Mouse (Mus musculus) heart, adult 11 months (tissue): ENCODE measurements around the gene Ror1.

Source experiments
- DNase-seq: peaks from one replicate; pipeline ENCODE4 v3.0.0; 2022

The Ror1 gene

GRCm38 (mm10) chr4:100253401-100253800 lies 157.8 kb downstream of the Ror1 start:
- peak; percentile 87 for DNase-seq

GRCm38 (mm10) chr4:100253831-100254230 lies 158.2 kb downstream of the Ror1 start:
- DNase-seq = peak; percentile 55

GRCm38 (mm10) chr4:100258462-100258861 lies 162.9 kb downstream of the Ror1 start:
- DNase-seq = peak; percentile 46

- peak; percentile 54 for DNase-seq
These were observed 168.3 kb downstream of the Ror1 start for GRCm38 (mm10) chr4:100263917-100264316.

GRCm38 (mm10) chr4:100271059-100271735 lies 175.6 kb downstream of the Ror1 start:
- DNase-seq = peak; percentile 35

GRCm38 (mm10) chr4:100271736-100272127 lies 176.1 kb downstream of the Ror1 start:
- DNase-seq = peak; percentile 48

- peak; percentile 63 for DNase-seq
These were observed 177.8 kb downstream of the Ror1 start for GRCm38 (mm10) chr4:100273356-100273755.

- DNase-seq = peak; percentile 80
These were observed 178.4 kb downstream of the Ror1 start for GRCm38 (mm10) chr4:100273807-100274480.

GRCm38 (mm10) chr4:100276482-100276881 lies 180.9 kb downstream of the Ror1 start:
- peak; percentile 84 for DNase-seq

- peak; percentile 27 for DNase-seq
These were observed 181.4 kb downstream of the Ror1 start for GRCm38 (mm10) chr4:100276970-100277369.

- DNase-seq = peak; percentile 36
These were observed 187.7 kb downstream of the Ror1 start for GRCm38 (mm10) chr4:100283171-100283880.

GRCm38 (mm10) chr4:100284528-100284927 lies 188.9 kb downstream of the Ror1 start:
- peak; percentile 84 for DNase-seq

- peak; percentile 92 for DNase-seq
These were observed 190.5 kb downstream of the Ror1 start for GRCm38 (mm10) chr4:100286111-100286541.

- DNase-seq = peak; percentile 70
These were observed 191.2 kb downstream of the Ror1 start for GRCm38 (mm10) chr4:100286800-100287199.

- peak; percentile 27 for DNase-seq
These were observed 192.2 kb downstream of the Ror1 start for GRCm38 (mm10) chr4:100287829-100288228.

- peak; percentile 69 for DNase-seq
These were observed 195.5 kb downstream of the Ror1 start for GRCm38 (mm10) chr4:100291015-100291651.

- peak; percentile 66 for DNase-seq
These were observed 202.1 kb downstream of the Ror1 start for GRCm38 (mm10) chr4:100297678-100298077.

- DNase-seq = peak; percentile 91
These were observed 203.0 kb downstream of the Ror1 start for GRCm38 (mm10) chr4:100298566-100298965.

- DNase-seq = peak; percentile 62
These were observed 204.6 kb downstream of the Ror1 start for GRCm38 (mm10) chr4:100300171-100300570.

GRCm38 (mm10) chr4:100301423-100301822 lies 205.8 kb downstream of the Ror1 start:
- DNase-seq = no peak

- no peak for DNase-seq
These were observed 211.8 kb downstream of the Ror1 start for GRCm38 (mm10) chr4:100307365-100307764.

GRCm38 (mm10) chr4:100311775-100312537 lies 216.4 kb downstream of the Ror1 start:
- peak; percentile 95 for DNase-seq
